Mouse (Mus musculus): ENCODE results near the gene Cbr2. TPM values are rescaled to one million over a fixed set of nuclear protein-coding genes. Genes with fewer than 3 reads are reported as not detected.
A peak's percentile ranks its signal among the peaks of the same experiment; 100 is the strongest.

Cbr2 gene
- total and polyA plus RNA-seq, 2 experiments, result 0.28 TPM; not detected in 1

- TF ChIP-seq POLR2A (IDR thresholded peaks at IDR 0.05; ENCODE audit: extremely low read depth, insufficient read depth, low read length) (no peak), CTCF (IDR thresholded peaks at IDR 0.05; ENCODE audit: low read depth, low read length) (no peak)
- peaks cover 10% of the 10 kb centered on the region; the same call in 1 of the 2 replicates for H3K4me1 ChIP-seq (ENCODE audit: control insufficient read depth, insufficient read depth, low read length)
- H3K36me3 ChIP-seq (ENCODE audit: control insufficient read depth, insufficient read depth, low read length), result peaks cover 4% of the 10 kb centered on the region
These were observed 3.2 kb downstream of the Cbr2 start for GRCm38 (mm10) chr11:120728530-120729240.

GRCm38 (mm10) chr11:120727564-120727963 is 4.3 kb downstream of the Cbr2 start:
- no peak overlapping the region for H3K9ac ChIP-seq (ENCODE audit: low read depth, low read length)
- no peaks in the 10 kb centered on the region for H3K27me3 ChIP-seq (ENCODE audit: control insufficient read depth, insufficient read depth, low read length)
- no peaks in the 10 kb centered on the region for H3K79me2 ChIP-seq (ENCODE audit: control insufficient read depth, insufficient read depth, low read length)
- H3K4me3 ChIP-seq (ENCODE audit: insufficient read depth, low read depth, low read length), result no peak overlapping the region
- H3K36me3 ChIP-seq (ENCODE audit: control insufficient read depth, insufficient read depth, low read length), result peaks cover 4% of the 10 kb centered on the region
- DNase-seq (ENCODE audit: extremely low read depth, low read depth, low spot score), result no peak
- TF ChIP-seq POLR2A (IDR thresholded peaks at IDR 0.05; ENCODE audit: extremely low read depth, insufficient read depth, low read length) (no peak), CTCF (IDR thresholded peaks at IDR 0.05; ENCODE audit: low read depth, low read length) (no peak)
- 54% methylated on average over 11 of the region's 12 CpGs for WGBS
- no peak overlapping the region for H3K27ac ChIP-seq (replicated peaks; ENCODE audit: insufficient read depth, low read depth, low read length)
- H3K4me1 ChIP-seq (ENCODE audit: control insufficient read depth, insufficient read depth, low read length), result peaks cover 10% of the 10 kb centered on the region; the same call in 1 of the 2 replicates

More at GRCm38 (mm10) chr11:120728530-120729240, 3.2 kb downstream of the Cbr2 start:
- H3K27ac ChIP-seq (replicated peaks; ENCODE audit: insufficient read depth, low read depth, low read length), result no peak overlapping the region
- no peaks in the 10 kb centered on the region for H3K27me3 ChIP-seq (ENCODE audit: control insufficient read depth, insufficient read depth, low read length)
- no peaks in the 10 kb centered on the region for H3K79me2 ChIP-seq (ENCODE audit: control insufficient read depth, insufficient read depth, low read length)
- H3K4me3 ChIP-seq (ENCODE audit: insufficient read depth, low read depth, low read length), result no peak overlapping the region
- 82% methylated on average over 11 of the region's 11 CpGs for WGBS
- no peak for DNase-seq (ENCODE audit: extremely low read depth, low read depth, low spot score)
- H3K9ac ChIP-seq (ENCODE audit: low read depth, low read length), result no peak overlapping the region

- peak; percentile 99 for DNase-seq (ENCODE audit: extremely low read depth, low read depth, low spot score)
- no peaks in the 10 kb centered on the region for H3K27me3 ChIP-seq (ENCODE audit: control insufficient read depth, insufficient read depth, low read length)
- no peaks in the 10 kb centered on the region for H3K79me2 ChIP-seq (ENCODE audit: control insufficient read depth, insufficient read depth, low read length)
- peak within 1 kb of the TSS; percentile 79 for H3K4me3 ChIP-seq (ENCODE audit: insufficient read depth, low read depth, low read length)
- WGBS, result 2% methylated on average over 14 of the region's 14 CpGs
- TF ChIP-seq CTCF (IDR thresholded peaks at IDR 0.05; ENCODE audit: low read depth, low read length), result peak; percentile 62
- TF ChIP-seq POLR2A (IDR thresholded peaks at IDR 0.05; ENCODE audit: extremely low read depth, insufficient read depth, low read length), result peak; percentile 95
- H3K36me3 ChIP-seq (ENCODE audit: control insufficient read depth, insufficient read depth, low read length), result peaks cover 4% of the 10 kb centered on the region
- H3K9ac ChIP-seq (ENCODE audit: low read depth, low read length), result peak within 1 kb of the TSS; percentile 87
- peak within 1 kb of the TSS; percentile 95 for H3K27ac ChIP-seq (replicated peaks; ENCODE audit: insufficient read depth, low read depth, low read length)
- H3K4me1 ChIP-seq (ENCODE audit: control insufficient read depth, insufficient read depth, low read length), result peaks cover 10% of the 10 kb centered on the region; the same call in 1 of the 2 replicates
These were observed 4.8 kb downstream of the Cbr2 start, which contains the start of gene Dcxr for GRCm38 (mm10) chr11:120727169-120727527. Gene Dcxr (minus strand): TSS chr11:120727281.

GRCm38 (mm10) chr11:120726243-120727168 is 5.4 kb downstream of the Cbr2 start:
- Histone ChIP-seq H3K9ac (ENCODE audit: low read depth, low read length) (peak overlapping the region; percentile 87), H3K36me3 (ENCODE audit: control insufficient read depth, insufficient read depth, low read length) (peaks cover 4% of the 10 kb centered on the region), H3K27ac (replicated peaks; ENCODE audit: insufficient read depth, low read depth, low read length) (peak overlapping the region; percentile 95), H3K4me1 (ENCODE audit: control insufficient read depth, insufficient read depth, low read length) (peaks cover 14% of the 10 kb centered on the region; the same call in 1 of the 2 replicates), H3K27me3 (ENCODE audit: control insufficient read depth, insufficient read depth, low read length) (no peaks in the 10 kb centered on the region), H3K79me2 (ENCODE audit: control insufficient read depth, insufficient read depth, low read length) (no peaks in the 10 kb centered on the region), H3K4me3 (ENCODE audit: insufficient read depth, low read depth, low read length) (peak overlapping the region; percentile 79)
- TF ChIP-seq POLR2A (IDR thresholded peaks at IDR 0.05; ENCODE audit: extremely low read depth, insufficient read depth, low read length) (no peak), CTCF (IDR thresholded peaks at IDR 0.05; ENCODE audit: low read depth, low read length) (no peak)
- peak; percentile 81 for DNase-seq (ENCODE audit: extremely low read depth, low read depth, low spot score)
- 12% methylated on average over 33 of the region's 36 CpGs for WGBS

- H3K36me3 ChIP-seq (ENCODE audit: control insufficient read depth, insufficient read depth, low read length), result peaks cover 4% of the 10 kb centered on the region
- peaks cover 11% of the 10 kb centered on the region; the same call in 1 of the 2 replicates for H3K4me1 ChIP-seq (ENCODE audit: control insufficient read depth, insufficient read depth, low read length)
- H3K27me3 ChIP-seq (ENCODE audit: control insufficient read depth, insufficient read depth, low read length), result no peaks in the 10 kb centered on the region
- 91% methylated on average over 7 of the region's 7 CpGs for WGBS
- H3K79me2 ChIP-seq (ENCODE audit: control insufficient read depth, insufficient read depth, low read length), result no peaks in the 10 kb centered on the region
- no peak overlapping the region for H3K4me3 ChIP-seq (ENCODE audit: insufficient read depth, low read depth, low read length)
- no peak overlapping the region for H3K27ac ChIP-seq (replicated peaks; ENCODE audit: insufficient read depth, low read depth, low read length)
- H3K9ac ChIP-seq (ENCODE audit: low read depth, low read length), result no peak overlapping the region
- DNase-seq (ENCODE audit: extremely low read depth, low read depth, low spot score), result no peak
- 0 out of 2 replicates have a peak, but pooled peaks have one; percentile 17 for TF ChIP-seq POLR2A (IDR thresholded peaks at IDR 0.05; ENCODE audit: extremely low read depth, insufficient read depth, low read length)
- no peak for TF ChIP-seq CTCF (IDR thresholded peaks at IDR 0.05; ENCODE audit: low read depth, low read length)
These were observed 8.4 kb downstream of the Cbr2 start for GRCm38 (mm10) chr11:120723509-120723908.

Measured in liver, adult 2 months (tissue).